Mouse (Mus musculus) kidney, adult 2 months (tissue): ENCODE measurements around the gene 0610012G03Rik.

Source experiments
- CTCF ChIP-seq: fragments of 200-500 bp; conservative IDR thresholded peaks from 2 replicates; pipeline ENCODE4 v1.5.1; 2011; ENCODE audit warnings: low read depth, mild to moderate bottlenecking, control low read depth, low read length, moderate library complexity, mixed read lengths; ENCODE audit not compliant: insufficient read depth, insufficient read length
- POLR2A ChIP-seq: fragments of 200-500 bp; IDR thresholded peaks from one replicate; pipeline ENCODE4 v1.6.1; 2011; ENCODE audit warnings: low read depth, low read length, control low read depth

GRCm38 (mm10) chr16:31927412-31927811 is 20.9 kb downstream of the 0610012G03Rik start:
- TF ChIP-seq CTCF (no peak), POLR2A (no peak)
